Mouse (Mus musculus) myocyte (in vitro differentiated cells): ENCODE measurements around the gene Rap1gap2. TPM values are rescaled to one million over a fixed set of nuclear protein-coding genes. Genes with fewer than 3 reads are reported as not detected.

Experiments
- H3K27me3 ChIP-seq: one replicate; pipeline ENCODE4 v1.6.1; 2011; ENCODE audit not compliant: control insufficient read depth, insufficient read depth, insufficient read length
- H3K36me3 ChIP-seq: one replicate; pipeline ENCODE4 v1.6.1; 2011; ENCODE audit not compliant: control insufficient read depth, insufficient read depth
- H3K4me2 ChIP-seq: one replicate; pipeline ENCODE4 v1.6.1; 2011; ENCODE audit warnings: low read depth, control low read depth
- H3K4me3 ChIP-seq: one replicate; pipeline ENCODE4 v1.5.1; 2011; ENCODE audit warnings: mild to moderate bottlenecking, control low read depth, moderate library complexity
- H3K79me2 ChIP-seq: one replicate; pipeline ENCODE4 v1.6.1; 2011; ENCODE audit not compliant: control insufficient read depth, insufficient read depth
- H3ac ChIP-seq: one replicate; pipeline ENCODE4 v1.6.1; 2011; ENCODE audit not compliant: control insufficient read depth, insufficient read length
- CEBPB ChIP-seq: IDR thresholded peaks from 2 replicates; pipeline ENCODE4 v1.6.1; 2011; ENCODE audit warnings: mild to moderate bottlenecking, moderate library complexity; ENCODE audit not compliant: poor library complexity, insufficient read depth, severe bottlenecking
- E2F4 ChIP-seq: IDR thresholded peaks from one replicate; pipeline ENCODE4 v1.6.1; 2011; ENCODE audit warnings: mild to moderate bottlenecking, control low read depth, moderate library complexity; ENCODE audit not compliant: insufficient read depth
- MAX ChIP-seq: IDR thresholded peaks from one replicate; pipeline ENCODE4 v1.6.1; 2011; ENCODE audit warnings: low read depth, mild to moderate bottlenecking, control low read depth
- MYOD1 ChIP-seq, 3 experiments: IDR thresholded peaks; one replicate each; pipeline ENCODE4 v1.6.1; 2011; ENCODE audit warnings: control low read depth in 2 of 3, low read depth in 2 of 3, mild to moderate bottlenecking in 2 of 3, moderate library complexity in 1 of 3; ENCODE audit not compliant: insufficient read length in 2 of 3, control insufficient read depth in 1 of 3
- MYOG ChIP-seq, 3 experiments: IDR thresholded peaks; one replicate each; pipeline ENCODE4 v1.6.1; 2011; ENCODE audit warnings: control low read depth in 2 of 3, low read depth in 2 of 3, mild to moderate bottlenecking in 2 of 3; ENCODE audit not compliant: insufficient read length in 2 of 3, control insufficient read depth in 1 of 3, insufficient read depth in 1 of 3
- POLR2A ChIP-seq: IDR thresholded peaks from one replicate; pipeline ENCODE4 v1.6.1; 2011; ENCODE audit warnings: low read depth, mild to moderate bottlenecking, control low read depth, moderate library complexity; ENCODE audit not compliant: insufficient read length
- POLR2AphosphoS2 ChIP-seq: IDR thresholded peaks from one replicate; pipeline ENCODE4 v1.6.1; 2011; ENCODE audit warnings: low read depth, control low read depth; ENCODE audit not compliant: insufficient read length
- REST ChIP-seq: IDR thresholded peaks from one replicate; pipeline ENCODE4 v1.6.1; 2011; ENCODE audit warnings: mild to moderate bottlenecking, control low read depth, moderate library complexity; ENCODE audit not compliant: insufficient read depth, insufficient read length
- SRF ChIP-seq: IDR thresholded peaks from one replicate; pipeline ENCODE4 v1.6.1; 2011; ENCODE audit warnings: low read depth; ENCODE audit not compliant: control insufficient read depth, insufficient read length
- TCF12 ChIP-seq: IDR thresholded peaks from one replicate; pipeline ENCODE4 v1.6.1; 2011; ENCODE audit warnings: mild to moderate bottlenecking, control low read depth; ENCODE audit not compliant: poor library complexity, insufficient read depth, severe bottlenecking
- TCF3 ChIP-seq: IDR thresholded peaks from one replicate; pipeline ENCODE4 v1.6.1; 2011; ENCODE audit warnings: low read depth, control low read depth; ENCODE audit not compliant: insufficient read length
- USF1 ChIP-seq: IDR thresholded peaks from one replicate; pipeline ENCODE4 v1.6.1; 2011; ENCODE audit warnings: low read depth, mild to moderate bottlenecking, control low read depth, moderate library complexity
- polyA plus RNA-seq: library from polyadenylated mRNA; unstranded; fragments of >200 nt; fragmentation: generic; extraction: Trizol; gene quantifications from one replicate; pipeline ENCODE4 v1.2.1, GENCODE M21; 2012; ENCODE audit warnings: missing spikeins

Rap1gap2 gene
- polyA plus RNA-seq, 1 experiment: 43.4 TPM

- peak overlapping the region; percentile 85 for H3K4me2 ChIP-seq
- H3K27me3 ChIP-seq: peaks cover 8% of the 10 kb centered on the region
- no peaks in the 10 kb centered on the region for H3K79me2 ChIP-seq
- H3K36me3 ChIP-seq: no peaks in the 10 kb centered on the region
- H3K4me3 ChIP-seq: no peak overlapping the region
- TF ChIP-seq USF1 (no peak), E2F4 (no peak), TCF3 (no peak), MYOD1 (IDR thresholded peaks at IDR 0.05; ENCODE audit: control insufficient read depth in 1 of 3, insufficient read length in 2 of 3, low read depth in 2 of 3) (peak in 1 of 3 experiments; percentile 45), CEBPB (peak; percentile 28; the same call in 1 of the 2 replicates), POLR2AphosphoS2 (no peak), MYOG (IDR thresholded peaks at IDR 0.05; ENCODE audit: control insufficient read depth in 1 of 3, insufficient read depth in 1 of 3, insufficient read length in 2 of 3, low read depth in 2 of 3) (peak in 2 of 3 experiments; percentile 41 to 54), MAX (no peak), SRF (no peak), TCF12 (peak; percentile 2), POLR2A (no peak), REST (no peak)
- H3ac ChIP-seq: no peak overlapping the region
Observed at GRCm38 (mm10) chr11:74524050-74524965, 86.4 kb downstream of the Rap1gap2 start.

- H3K79me2 ChIP-seq: no peaks in the 10 kb centered on the region
- no peaks in the 10 kb centered on the region for H3K36me3 ChIP-seq
- no peak overlapping the region for H3ac ChIP-seq
- TF ChIP-seq USF1 (no peak), POLR2AphosphoS2 (no peak), MYOD1 (IDR thresholded peaks at IDR 0.05; ENCODE audit: control insufficient read depth in 1 of 3, insufficient read length in 2 of 3, low read depth in 2 of 3) (no peak), TCF3 (no peak), E2F4 (no peak), CEBPB (no peak), REST (no peak), SRF (no peak), MYOG (IDR thresholded peaks at IDR 0.05; ENCODE audit: control insufficient read depth in 1 of 3, insufficient read depth in 1 of 3, insufficient read length in 2 of 3, low read depth in 2 of 3) (no peak), POLR2A (no peak), TCF12 (no peak), MAX (no peak)
- peak overlapping the region; percentile 38 for H3K4me3 ChIP-seq
- peak overlapping the region; percentile 85 for H3K4me2 ChIP-seq
- H3K27me3 ChIP-seq: peaks cover 8% of the 10 kb centered on the region
Observed at GRCm38 (mm10) chr11:74523210-74523951, 87.3 kb downstream of the Rap1gap2 start.

- H3K79me2 ChIP-seq: no peaks in the 10 kb centered on the region
- TF ChIP-seq TCF12 (no peak), TCF3 (no peak), USF1 (no peak), MAX (no peak), POLR2AphosphoS2 (no peak), CEBPB (no peak), POLR2A (no peak), MYOG (IDR thresholded peaks at IDR 0.05; ENCODE audit: control insufficient read depth in 1 of 3, insufficient read depth in 1 of 3, insufficient read length in 2 of 3, low read depth in 2 of 3) (no peak), MYOD1 (IDR thresholded peaks at IDR 0.05; ENCODE audit: control insufficient read depth in 1 of 3, insufficient read length in 2 of 3, low read depth in 2 of 3) (no peak), REST (no peak), E2F4 (no peak), SRF (no peak)
- H3K36me3 ChIP-seq: no peaks in the 10 kb centered on the region
- H3K4me2 ChIP-seq: peak overlapping the region; percentile 93
- no peak overlapping the region for H3ac ChIP-seq
- H3K4me3 ChIP-seq: peak overlapping the region; percentile 38
- peaks cover 8% of the 10 kb centered on the region for H3K27me3 ChIP-seq
Observed at GRCm38 (mm10) chr11:74522487-74523209, 88.1 kb downstream of the Rap1gap2 start.

GRCm38 (mm10) chr11:74521981-74522486, 88.7 kb downstream of the Rap1gap2 start:
- Histone ChIP-seq H3K79me2 (no peaks in the 10 kb centered on the region), H3K4me3 (peak overlapping the region; percentile 38), H3ac (no peak overlapping the region), H3K36me3 (no peaks in the 10 kb centered on the region), H3K27me3 (peaks cover 8% of the 10 kb centered on the region), H3K4me2 (peak overlapping the region; percentile 93)
- TF ChIP-seq SRF (no peak), POLR2A (no peak), MYOD1 (IDR thresholded peaks at IDR 0.05; ENCODE audit: control insufficient read depth in 1 of 3, insufficient read length in 2 of 3, low read depth in 2 of 3) (no peak), REST (no peak), TCF3 (no peak), MYOG (IDR thresholded peaks at IDR 0.05; ENCODE audit: control insufficient read depth in 1 of 3, insufficient read depth in 1 of 3, insufficient read length in 2 of 3, low read depth in 2 of 3) (no peak), CEBPB (no peak), USF1 (no peak), POLR2AphosphoS2 (no peak), E2F4 (no peak), TCF12 (no peak), MAX (no peak)
